Mouse (Mus musculus): Measurements from ENCODE around the gene Rgl2.

GRCm38 (mm10) chr17:33968927-33969326 is 39.6 kb downstream of the Rgl2 start:
- no peak for TF ChIP-seq EP300 (IDR thresholded peaks at IDR 0.05)
- peak; percentile 61 for TF ChIP-seq CTCF (IDR thresholded peaks at IDR 0.05)
